Mouse (Mus musculus) CH12.LX (cell line): ENCODE data around the gene Zhx3. TPM values are rescaled to one million over a fixed set of nuclear protein-coding genes. Genes with fewer than 3 reads are reported as not detected.

Experiments
- DNase-seq: peaks from one replicate; pipeline ENCODE4 v3.0.0-alpha.2; 2013; ENCODE audit errors: extremely low read depth
- H3K27ac ChIP-seq: 2 replicates; pipeline ENCODE4 v1.5.1; 2012; ENCODE audit warnings: low read depth, mild to moderate bottlenecking, control low read depth, moderate library complexity; ENCODE audit not compliant: insufficient read depth
- H3K27me3 ChIP-seq: replicated peaks from 2 replicates; pipeline ENCODE3; 2012; ENCODE audit warnings: inconsistent platforms
- H3K36me3 ChIP-seq, 2 experiments: replicated peaks in 1 of 2; 2 replicates each; pipeline versions ENCODE3 to v1.6.1; 2012; ENCODE audit warnings: inconsistent platforms in 1 of 2, low read length in 1 of 2, mild to moderate bottlenecking in 1 of 2, mixed read lengths in 1 of 2, moderate library complexity in 1 of 2; ENCODE audit not compliant: control insufficient read depth in 1 of 2, insufficient read depth in 1 of 2
- H3K4me1 ChIP-seq, 2 experiments: 2 replicates each; pipeline ENCODE4 v1.6.1; 2012; ENCODE audit warnings: inconsistent platforms in 1 of 2, moderate library complexity in 1 of 2; ENCODE audit not compliant: insufficient read depth in 2 of 2, control insufficient read depth in 1 of 2
- H3K4me2 ChIP-seq: 2 replicates; pipeline ENCODE4 v1.6.1; 2012; ENCODE audit warnings: low read depth, mild to moderate bottlenecking, control low read depth; ENCODE audit not compliant: poor library complexity, insufficient read depth, severe bottlenecking
- H3K4me3 ChIP-seq, 3 experiments: fragments of 150-350 bp in 1 of 3; sonication (generic) in 1 of 3; replicated peaks in 1 of 3; 2 replicates each; pipeline versions ENCODE3 to v1.5.1; 2011 to 2012; ENCODE audit warnings: low read depth in 2 of 3, low read length in 2 of 3, mild to moderate bottlenecking in 2 of 3, moderate library complexity in 2 of 3, control low read depth in 1 of 3, improper control_type of control experiment in 1 of 3, inconsistent platforms in 1 of 3, mixed read lengths in 1 of 3; ENCODE audit not compliant: poor library complexity in 1 of 3
- H3K79me2 ChIP-seq: replicated peaks from 2 replicates; pipeline ENCODE4 v1.6.1; 2012; ENCODE audit warnings: mild to moderate bottlenecking, moderate library complexity; ENCODE audit not compliant: control insufficient read depth, poor library complexity, insufficient read depth, severe bottlenecking; ENCODE audit errors: extremely low read depth
- H3K9ac ChIP-seq: 2 replicates; pipeline ENCODE4 v1.6.1; 2012; ENCODE audit warnings: low read depth, mild to moderate bottlenecking, control low read depth, moderate library complexity; ENCODE audit not compliant: insufficient read depth
- H3K9me3 ChIP-seq: replicated peaks from 2 replicates; pipeline ENCODE3; 2012; ENCODE audit warnings: low read length, inconsistent platforms, mixed read lengths
- BHLHE40 ChIP-seq: IDR thresholded peaks from 2 replicates; pipeline ENCODE4 v1.6.1; 2011; ENCODE audit warnings: mild to moderate bottlenecking, low read depth, low read length, improper control_type of control experiment
- CHD1 ChIP-seq: IDR thresholded peaks from 2 replicates; pipeline ENCODE4 v1.6.1; 2012; ENCODE audit warnings: low read depth, low read length, improper control_type of control experiment, inconsistent platforms
- CTCF ChIP-seq, 2 experiments: IDR thresholded peaks in 1 of 2; conservative IDR thresholded peaks in 1 of 2; 2 replicates each; pipeline ENCODE4 v1.5.1; 2011 to 2012; ENCODE audit warnings: low read depth in 2 of 2, low read length in 2 of 2, improper control_type of control experiment in 1 of 2, inconsistent platforms in 1 of 2, mild to moderate bottlenecking in 1 of 2, moderate library complexity in 1 of 2
- E2F4 ChIP-seq: IDR thresholded peaks from 2 replicates; pipeline ENCODE4 v1.6.1; 2011; ENCODE audit warnings: low read depth, low read length, improper control_type of control experiment; ENCODE audit not compliant: insufficient replicate concordance
- EP300 ChIP-seq: IDR thresholded peaks from 2 replicates; pipeline ENCODE4 v1.6.1; 2011; ENCODE audit warnings: low read length, improper control_type of control experiment
- ETS1 ChIP-seq: conservative IDR thresholded peaks from 2 replicates; pipeline ENCODE4 v1.6.1; 2012; ENCODE audit warnings: low read depth, mild to moderate bottlenecking, inconsistent platforms, low read length, improper control_type of control experiment, moderate library complexity
- HCFC1 ChIP-seq: IDR thresholded peaks from 2 replicates; pipeline ENCODE4 v1.6.1; 2012; ENCODE audit warnings: low read depth, mild to moderate bottlenecking, inconsistent platforms, low read length, improper control_type of control experiment
- MAFK ChIP-seq: IDR thresholded peaks from 2 replicates; pipeline ENCODE4 v1.6.1; 2011; ENCODE audit warnings: low read length, improper control_type of control experiment; ENCODE audit not compliant: insufficient replicate concordance
- MAX ChIP-seq: IDR thresholded peaks from 2 replicates; pipeline ENCODE4 v1.6.1; 2011; ENCODE audit warnings: low read length, improper control_type of control experiment
- MAZ ChIP-seq: IDR thresholded peaks from 2 replicates; pipeline ENCODE4 v1.6.1; 2012; ENCODE audit warnings: low read depth, mild to moderate bottlenecking, inconsistent platforms, low read length, improper control_type of control experiment, moderate library complexity
- MEF2A ChIP-seq: IDR thresholded peaks from 2 replicates; pipeline ENCODE4 v1.6.1; 2014; ENCODE audit warnings: low read depth, mild to moderate bottlenecking, inconsistent platforms, low read length, improper control_type of control experiment, borderline replicate concordance
- MXI1 ChIP-seq: IDR thresholded peaks from 2 replicates; pipeline ENCODE4 v1.6.1; 2011; ENCODE audit warnings: mild to moderate bottlenecking, low read depth, low read length, improper control_type of control experiment
- PAX5 ChIP-seq: IDR thresholded peaks from 2 replicates; pipeline ENCODE4 v1.6.1; 2012; ENCODE audit warnings: low read length, inconsistent platforms, mixed read lengths
- POLR2A ChIP-seq: IDR thresholded peaks from 2 replicates; pipeline ENCODE4 v1.6.1; 2011; ENCODE audit warnings: low read depth, mild to moderate bottlenecking, improper control_type of control experiment, low read length
- POLR2AphosphoS2 ChIP-seq: IDR thresholded peaks from 2 replicates; pipeline ENCODE4 v1.6.1; 2011; ENCODE audit warnings: low read depth, low read length, improper control_type of control experiment
- SIN3A ChIP-seq: IDR thresholded peaks from 2 replicates; pipeline ENCODE4 v1.6.1; 2012; ENCODE audit warnings: low read length, improper control_type of control experiment, inconsistent platforms
- SMC3 ChIP-seq: IDR thresholded peaks from 2 replicates; pipeline ENCODE4 v1.6.1; 2011; ENCODE audit warnings: low read depth, low read length, improper control_type of control experiment
- TBP ChIP-seq: conservative IDR thresholded peaks from 2 replicates; pipeline ENCODE4 v1.6.1; 2011; ENCODE audit warnings: low read depth, low read length, improper control_type of control experiment
- TCF12 ChIP-seq: IDR thresholded peaks from 2 replicates; pipeline ENCODE4 v1.6.1; 2014; ENCODE audit warnings: low read depth, mild to moderate bottlenecking, inconsistent platforms, low read length, improper control_type of control experiment
- USF1 ChIP-seq: IDR thresholded peaks from 2 replicates; pipeline ENCODE4 v1.6.1; 2014; ENCODE audit warnings: low read depth, mild to moderate bottlenecking, inconsistent platforms, low read length, improper control_type of control experiment
- USF2 ChIP-seq: conservative IDR thresholded peaks from 2 replicates; pipeline ENCODE4 v1.6.1; 2011; ENCODE audit warnings: low read depth, low read length, improper control_type of control experiment
- ZC3H11A ChIP-seq: IDR thresholded peaks from 2 replicates; pipeline ENCODE4 v1.6.1; 2012; ENCODE audit warnings: low read depth, mild to moderate bottlenecking, inconsistent platforms, low read length, improper control_type of control experiment
- ZKSCAN1 ChIP-seq: IDR thresholded peaks from 2 replicates; pipeline ENCODE4 v1.6.1; 2012; ENCODE audit warnings: low read depth, inconsistent platforms, low read length, improper control_type of control experiment, borderline replicate concordance
- ZMIZ1 ChIP-seq: IDR thresholded peaks from 2 replicates; pipeline ENCODE4 v1.6.1; 2012; ENCODE audit warnings: low read depth, mild to moderate bottlenecking, inconsistent platforms, low read length, improper control_type of control experiment
- ZNF384 ChIP-seq: IDR thresholded peaks from 2 replicates; pipeline ENCODE4 v1.6.1; 2012; ENCODE audit warnings: low read depth, low read length, improper control_type of control experiment, inconsistent platforms
- dilution Hi-C: fragments of 300-500 bp; cut with MboI; formaldehyde crosslinking; loops from 2 replicates; pipeline ENCODE4 v1.14.3; 2020; ENCODE audit warnings: low sequenced_read_pairs; ENCODE audit not compliant: extremely low pct_unique_long_range_greater_than_20kb, extremely low pct_ligation_motif_present
- in situ Hi-C: fragments of 300-500 bp; cut with MboI; formaldehyde crosslinking; loops from 3 replicates; pipeline ENCODE4 v1.14.3; 2019; ENCODE audit warnings: low sequenced_read_pairs, low pct_ligation_motif_present, low pct_unique_long_range_greater_than_20kb, mixed read lengths
- polyA plus RNA-seq: library from polyadenylated mRNA; unstranded; fragments of >175 nt; gene quantifications from 2 replicates; pipeline ENCODE4 v1.2.1, GENCODE M21; 2012; ENCODE audit warnings: low read depth; ENCODE audit not compliant: insufficient read length
- total RNA-seq, 2 experiments: library from RNA; depleted of rRNA; stranded (reverse); fragments of 300-350 nt in 1 of 2; fragments of >200 nt in 1 of 2; gene quantifications; 2 replicates each; pipeline ENCODE4 v1.2.3; 2012 to 2014

Zhx3 gene
- total and polyA plus RNA-seq, 3 experiments, result 1.3 to 4.2 (median 2.6) TPM

- Histone ChIP-seq H3K4me1 (peaks cover 12 to 81% of the 10 kb centered on the region in 2 experiments), H3K4me2 (no peak overlapping the region), H3K9me3 (peaks cover 2% of the 10 kb centered on the region), H3K79me2 (no peaks in the 10 kb centered on the region), H3K4me3 (no peak overlapping the region), H3K36me3 (peaks cover 0 to 27% of the 10 kb centered on the region in 2 experiments), H3K9ac (no peak overlapping the region), H3K27me3 (no peaks in the 10 kb centered on the region), H3K27ac (no peak overlapping the region)
- in situ Hi-C loops (no loop called here), dilution Hi-C loops (no loop called here)
- DNase-seq, result no peak
- no peak for TF ChIP-seq MEF2A
- TF ChIP-seq CHD1, result no peak
- TF ChIP-seq PAX5, result no peak
- TF ChIP-seq HCFC1, result no peak
These were observed 131.2 kb downstream of the Zhx3 start for GRCm38 (mm10) chr2:160741580-160741979.

GRCm38 (mm10) chr2:160740521-160741156 is 132.2 kb downstream of the Zhx3 start:
- in situ Hi-C loops, result no loop called here

GRCm38 (mm10) chr2:160739647-160740356 is 133.0 kb downstream of the Zhx3 start:
- H3K4me1 ChIP-seq, result peaks cover 12 to 78% of the 10 kb centered on the region in 2 experiments
- H3K36me3 ChIP-seq, result peaks cover 0 to 27% of the 10 kb centered on the region in 2 experiments
- H3K9me3 ChIP-seq, result peaks cover 2% of the 10 kb centered on the region
- no peak overlapping the region for H3K9ac ChIP-seq
- DNase-seq, result peak; percentile 27
- dilution Hi-C loops (no loop called here), in situ Hi-C loops (no loop called here)
- H3K27me3 ChIP-seq, result no peaks in the 10 kb centered on the region
- no peak overlapping the region; the same call in 1 of the 2 replicates for H3K4me2 ChIP-seq
- H3K4me3 ChIP-seq, result no peak overlapping the region
- TF ChIP-seq ZC3H11A, result no peak
- no peak for TF ChIP-seq ZNF384
- TF ChIP-seq ETS1, result no peak
- TF ChIP-seq ZKSCAN1, result no peak
- no peak for TF ChIP-seq USF1
- TF ChIP-seq SMC3, result no peak
- TF ChIP-seq CHD1, result no peak
- TF ChIP-seq MAX, result no peak
- no peak for TF ChIP-seq E2F4
- no peak for TF ChIP-seq CTCF (conservative IDR thresholded peaks at IDR 0.05 in 1 of 2, IDR thresholded peaks at IDR 0.05 in 1 of 2; ENCODE audit: low read depth in 2 of 2, low read length in 2 of 2)
- no peak for TF ChIP-seq POLR2AphosphoS2
- no peak for TF ChIP-seq ZMIZ1
- no peak for TF ChIP-seq USF2
- no peak for TF ChIP-seq SIN3A
- no peak for TF ChIP-seq TCF12
- TF ChIP-seq EP300, result no peak
- no peaks in the 10 kb centered on the region for H3K79me2 ChIP-seq
- H3K27ac ChIP-seq, result no peak overlapping the region

More at GRCm38 (mm10) chr2:160740521-160741156, 132.2 kb downstream of the Zhx3 start:
- TF ChIP-seq MAFK (no peak), TBP (no peak), MAZ (no peak), MAX (no peak), SIN3A (0 out of 2 replicates have a peak, but pooled peaks have one; percentile 35), EP300 (no peak), USF2 (no peak), CTCF (conservative IDR thresholded peaks at IDR 0.05 in 1 of 2, IDR thresholded peaks at IDR 0.05 in 1 of 2; ENCODE audit: low read depth in 2 of 2, low read length in 2 of 2) (no peak), PAX5 (no peak), ETS1 (no peak), MXI1 (0 out of 2 replicates have a peak, but pooled peaks have one; percentile 31), BHLHE40 (no peak), POLR2A (no peak)
- Histone ChIP-seq H3K79me2 (no peaks in the 10 kb centered on the region), H3K4me1 (peaks cover 12 to 78% of the 10 kb centered on the region in 2 experiments), H3K4me3 (no peak overlapping the region), H3K27me3 (no peaks in the 10 kb centered on the region), H3K9ac (peak overlapping the region; percentile 40; the same call in 1 of the 2 replicates), H3K36me3 (peaks cover 0 to 29% of the 10 kb centered on the region in 2 experiments), H3K4me2 (no peak overlapping the region), H3K9me3 (peaks cover 2% of the 10 kb centered on the region), H3K27ac (no peak overlapping the region)
- DNase-seq, result no peak
- dilution Hi-C loops, result no loop called here
